Mouse (Mus musculus) T-helper 17 cell (primary cell): Measurements from ENCODE around the gene Col16a1.

Source experiments
- in situ Hi-C, 2 experiments: fragments of 300-600 bp; cut with MboI, MseI; formaldehyde crosslinking; loops; 1 replicate in 1 of 2; 2 replicates in 1 of 2; pipeline ENCODE4 v1.15.1; 2025; ENCODE audit warnings: high pct_unique_total_duplicates in 2 of 2

Gene Col16a1

DNA sequence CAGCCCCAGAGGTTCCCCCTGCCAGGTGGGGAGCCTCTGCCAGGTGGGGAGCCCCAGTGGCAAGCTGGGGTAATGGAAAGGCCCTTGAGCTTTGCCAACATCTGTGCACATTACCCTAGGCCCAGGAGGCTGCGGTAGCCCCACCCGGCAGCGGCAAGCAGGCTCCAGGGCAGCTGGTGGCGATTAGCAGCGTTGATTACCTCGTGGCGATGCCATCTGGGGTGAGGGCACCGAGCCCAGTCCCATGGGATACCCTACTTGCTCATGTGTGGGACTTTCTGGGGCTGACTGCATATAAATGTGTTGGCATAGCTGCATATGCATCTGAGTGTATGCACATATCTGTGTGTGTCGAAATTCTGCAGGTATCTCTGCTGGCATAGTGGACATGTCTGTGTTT lies 3.4 kb upstream of the Col16a1 start:
- in situ Hi-C loops: no loop called here

- in situ Hi-C loops: no loop called here
Measured at GRCm38 (mm10) chr4:130045609-130046008, 2.0 kb upstream of the Col16a1 start.

DNA sequence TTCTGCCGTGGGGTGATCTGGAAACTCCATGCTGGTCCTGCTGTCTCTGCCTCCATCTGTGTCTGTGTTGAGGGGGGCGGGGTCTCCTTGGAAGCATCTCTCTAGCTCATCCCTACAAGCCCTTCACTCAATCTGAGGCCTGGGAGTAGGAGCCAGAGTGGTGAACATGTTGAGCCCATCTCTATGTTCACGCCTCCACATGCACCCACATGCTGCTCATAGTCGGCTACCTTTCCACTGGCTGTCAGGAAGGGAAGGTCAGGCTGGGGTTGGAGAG lies 501 bp downstream of the Col16a1 start:
- in situ Hi-C loops: no loop called here

- in situ Hi-C loops: loop anchor here in 1 of 2 experiments (10.0 kb wide), 1 partner anchor 555 kb away; the partner anchor contains the start of genes Fam229a and Tssk3
Measured at GRCm38 (mm10) chr4:130050056-130050824, 2.6 kb downstream of the Col16a1 start.

DNA sequence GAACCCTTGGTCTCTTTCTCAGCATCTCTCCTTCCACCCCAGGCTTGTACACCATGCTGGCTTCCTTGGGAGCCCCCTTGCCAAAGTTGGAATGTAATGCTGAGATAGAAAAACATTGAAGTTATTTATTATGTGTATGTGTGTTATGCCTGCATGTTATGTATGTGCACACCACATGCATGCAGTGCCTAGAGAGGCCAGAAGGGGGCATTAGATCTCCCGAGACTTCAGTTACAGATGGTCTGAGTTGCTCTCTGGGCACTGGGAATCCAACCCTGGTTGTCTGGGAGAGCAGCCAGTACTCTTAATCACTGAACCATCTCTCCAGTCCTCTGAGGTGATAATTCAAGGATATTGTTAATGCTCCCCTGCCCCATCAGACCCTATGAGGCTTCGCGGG lies 4.6 kb downstream of the Col16a1 start:
- in situ Hi-C loops: loop anchor here in 1 of 2 experiments (10.0 kb wide), 1 partner anchor 557 kb away; the partner anchor contains the start of genes Fam229a and Tssk3

GRCm38 (mm10) chr4:130053111-130053510 lies 5.5 kb downstream of the Col16a1 start:
- in situ Hi-C loops: loop anchor here in 1 of 2 experiments (10.0 kb wide), 1 partner anchor 558 kb away; the partner anchor contains the start of genes Fam229a and Tssk3

DNA sequence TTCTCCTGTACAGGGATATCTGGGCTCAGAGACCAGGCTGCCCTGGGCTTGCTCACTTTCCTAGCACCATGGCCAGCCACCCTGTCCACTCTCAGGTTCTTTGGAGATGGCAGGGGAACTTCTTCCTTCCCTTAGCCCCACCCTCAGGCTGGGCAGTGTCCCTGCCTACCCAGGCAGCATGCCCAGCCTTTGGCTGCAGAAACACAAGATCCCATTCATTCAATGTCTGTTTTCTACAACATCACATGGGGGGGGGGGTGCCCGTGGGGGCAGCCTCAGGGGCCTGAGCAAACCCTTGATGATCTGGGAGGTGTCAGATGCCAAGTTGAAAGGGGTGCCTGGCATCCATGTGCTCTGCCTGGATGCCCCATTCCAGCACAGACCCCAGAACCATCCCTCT lies 7.1 kb downstream of the Col16a1 start:
- in situ Hi-C loops: loop anchor here in 1 of 2 experiments (10.0 kb wide), 1 partner anchor 560 kb away; the partner anchor contains the start of genes Fam229a and Tssk3

- in situ Hi-C loops: loop anchor here in 1 of 2 experiments (10.0 kb wide), 1 partner anchor 561 kb away; the partner anchor contains the start of genes Fam229a and Tssk3
Measured at GRCm38 (mm10) chr4:130055160-130056010, 7.7 kb downstream of the Col16a1 start.

GRCm38 (mm10) chr4:130056011-130056322 lies 8.3 kb downstream of the Col16a1 start:
- in situ Hi-C loops: loop anchor here in 1 of 2 experiments (10.0 kb wide), 1 partner anchor 561 kb away; the partner anchor contains the start of genes Fam229a and Tssk3

DNA sequence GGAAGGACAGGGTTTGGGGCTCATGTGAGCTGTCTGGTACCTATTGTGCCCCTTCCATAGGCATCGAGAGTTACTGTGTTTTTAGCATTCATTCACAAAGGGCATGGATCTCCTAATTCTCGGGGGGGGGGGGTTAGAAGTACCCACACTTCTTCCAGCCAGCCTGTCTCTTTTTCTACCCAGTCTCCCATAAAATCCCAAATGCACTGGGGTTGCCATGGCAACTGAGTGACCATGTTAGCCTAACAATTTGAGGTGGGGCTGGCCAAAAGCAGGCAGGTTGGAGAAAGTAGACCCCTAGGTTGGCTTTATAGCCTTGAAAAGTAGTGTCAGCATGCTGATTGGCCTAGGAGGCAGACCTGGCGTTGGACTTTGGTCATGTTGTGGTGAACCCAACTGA lies 8.8 kb downstream of the Col16a1 start:
- in situ Hi-C loops: loop anchor here in 1 of 2 experiments (10.0 kb wide), 1 partner anchor 562 kb away; the partner anchor contains the start of genes Fam229a and Tssk3

GRCm38 (mm10) chr4:130060937-130061336 lies 13.3 kb downstream of the Col16a1 start:
- in situ Hi-C loops: no loop called here

DNA sequence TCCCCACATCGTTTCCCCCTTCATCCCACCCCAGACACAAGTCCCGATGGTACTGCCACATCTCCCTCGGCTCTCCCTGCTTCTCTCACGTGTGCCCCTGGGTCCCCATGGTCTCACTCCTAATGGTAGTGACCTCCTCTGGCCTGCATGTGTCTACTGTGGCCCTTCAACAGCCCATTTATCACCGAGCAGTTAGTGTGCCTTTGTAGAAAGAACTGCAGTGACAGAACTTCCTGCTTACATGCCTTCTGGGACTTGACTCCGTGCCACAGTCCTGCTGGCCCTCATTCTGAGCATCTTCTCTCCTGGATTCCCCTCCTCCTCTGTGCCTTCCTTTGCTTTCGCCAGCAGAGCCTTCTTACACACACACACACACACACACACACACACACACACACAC lies 15.6 kb downstream of the Col16a1 start:
- in situ Hi-C loops: no loop called here

- in situ Hi-C loops: no loop called here
Measured at GRCm38 (mm10) chr4:130066816-130067215, 19.2 kb downstream of the Col16a1 start.

DNA sequence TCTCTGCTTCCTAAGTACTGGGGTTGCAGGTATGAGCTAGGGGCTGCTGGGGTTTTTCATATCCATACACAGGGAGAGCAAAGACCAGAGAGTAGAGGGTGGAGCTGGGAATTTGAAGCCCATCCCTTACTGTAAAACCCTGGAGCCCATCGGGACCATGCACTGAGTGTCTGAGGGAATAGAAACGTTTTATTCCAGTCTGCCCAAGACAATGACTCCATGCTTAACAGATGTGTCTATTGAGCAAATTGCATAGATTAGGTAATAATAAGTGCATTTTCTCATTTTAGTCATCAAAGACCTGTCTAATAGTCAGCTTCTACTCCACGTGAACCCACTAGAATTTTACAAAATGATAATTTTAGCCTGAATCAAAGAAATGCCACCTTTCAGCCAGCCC lies 22.9 kb downstream of the Col16a1 start:
- in situ Hi-C loops: no loop called here

DNA sequence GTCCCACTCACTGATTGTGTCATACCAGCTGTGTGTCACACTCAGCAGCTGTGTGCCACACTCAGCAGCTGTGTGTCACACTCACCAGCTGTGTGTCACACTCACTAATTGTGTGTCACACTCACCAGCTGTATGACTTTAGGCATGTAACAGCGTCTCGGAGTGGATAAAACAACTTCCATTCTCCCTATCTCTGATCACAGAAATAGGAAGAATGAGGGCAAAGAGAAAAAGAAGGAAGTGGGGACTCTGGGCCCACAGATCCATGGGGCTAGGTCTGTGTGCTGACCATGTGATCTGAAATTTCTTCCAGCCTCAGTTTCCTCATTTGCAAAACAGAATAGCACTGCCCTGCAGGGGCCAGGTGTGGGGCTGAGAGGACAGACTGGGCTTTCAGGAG lies 24.1 kb downstream of the Col16a1 start:
- in situ Hi-C loops: no loop called here

GRCm38 (mm10) chr4:130073367-130073766 lies 25.7 kb downstream of the Col16a1 start:
- in situ Hi-C loops: no loop called here

DNA sequence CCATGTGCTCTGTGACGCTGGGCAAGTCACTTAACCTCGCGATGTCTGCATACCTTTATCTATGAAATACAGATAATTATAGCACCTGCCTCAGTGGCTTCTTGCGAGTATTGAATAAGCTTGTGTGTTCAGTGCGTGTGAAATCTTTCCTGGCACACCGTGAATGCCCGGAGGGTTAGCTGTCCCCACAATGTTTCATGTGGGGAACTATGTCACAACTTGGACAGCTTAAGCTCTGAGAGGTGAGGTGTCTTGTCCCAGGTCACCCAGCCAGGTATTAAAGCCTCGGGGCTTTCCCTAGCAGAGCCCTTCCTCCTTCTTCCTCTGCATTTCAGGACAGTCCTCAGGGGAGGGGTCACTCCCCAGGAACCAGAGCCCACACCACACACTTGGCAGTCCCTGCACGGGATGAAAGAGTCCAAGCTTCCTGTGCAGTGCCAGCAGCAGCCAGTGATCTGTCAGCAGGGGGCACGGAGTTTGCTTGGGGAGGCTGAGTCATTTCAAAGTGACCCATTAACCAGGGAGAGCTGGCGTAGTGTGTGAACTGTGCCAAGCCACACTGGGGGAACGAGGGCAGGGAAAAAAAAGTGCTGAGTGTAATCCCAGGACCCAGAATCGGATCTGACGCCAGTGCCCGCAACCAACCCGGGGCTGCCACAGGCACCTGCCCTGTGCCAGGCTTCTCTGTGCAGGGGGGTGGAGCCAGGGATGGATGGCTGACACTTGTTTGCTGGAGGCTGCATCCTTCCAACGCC lies 27.3 kb downstream of the Col16a1 start:
- in situ Hi-C loops: no loop called here

DNA sequence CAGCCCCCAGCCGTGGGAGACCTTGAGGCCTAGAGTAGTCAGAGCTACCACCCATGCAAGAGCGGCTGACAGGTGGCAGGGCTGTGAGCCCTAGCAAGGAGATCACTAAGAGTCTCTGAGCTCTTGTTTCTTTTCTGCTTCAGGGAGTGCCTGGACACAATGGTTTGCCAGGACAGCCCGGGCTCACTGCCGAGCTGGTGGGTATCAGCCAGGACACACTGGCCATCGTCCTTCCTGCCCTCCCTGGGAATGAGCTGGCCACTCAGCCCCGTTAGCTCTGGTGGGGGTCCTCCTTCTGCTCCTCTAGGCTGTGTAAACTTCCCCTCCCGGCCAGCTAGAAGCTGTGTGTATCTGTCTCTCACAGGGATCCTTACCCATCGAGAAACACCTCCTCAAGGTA lies 29.2 kb downstream of the Col16a1 start:
- in situ Hi-C loops: no loop called here

- in situ Hi-C loops: no loop called here
Measured at GRCm38 (mm10) chr4:130078816-130079485, 31.3 kb downstream of the Col16a1 start.

DNA sequence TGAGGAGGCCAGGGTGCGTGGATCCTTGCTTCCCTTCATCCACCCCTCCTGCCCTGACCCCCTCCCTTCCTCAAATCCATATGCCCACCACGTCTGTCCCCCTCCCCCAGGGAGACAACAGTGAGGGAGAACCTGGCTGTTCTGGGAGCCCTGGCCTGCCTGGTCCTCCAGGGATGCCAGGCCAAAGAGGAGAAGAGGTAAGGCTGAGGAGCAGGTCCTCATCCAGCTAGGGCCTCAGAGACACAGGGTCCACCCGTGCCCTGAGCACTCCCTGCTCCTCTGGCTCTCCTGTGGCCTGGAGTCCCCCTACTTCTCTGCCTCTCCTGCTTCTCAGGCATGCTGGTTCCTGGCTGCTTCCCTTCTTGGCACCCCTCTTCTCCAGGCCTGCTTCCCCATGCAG lies 31.9 kb downstream of the Col16a1 start:
- in situ Hi-C loops: no loop called here
